Mouse (Mus musculus): ENCODE measurements around the gene Fermt3.

The Fermt3 gene

GRCm38 (mm10) chr19:6974211-6975205 is 44.8 kb downstream of the Fermt3 start, which contains the start of gene Ppp1r14b:
Gene Ppp1r14b (plus strand): TSS chr19:6974968.
- peak; percentile 75 for DNase-seq (ENCODE audit: low read depth, low spot score)
- 0 out of 2 replicates have a peak, but pooled peaks cover 1% of the 10 kb centered on the region for H3K36me3 ChIP-seq (ENCODE audit: control insufficient read depth, insufficient read depth, low read length, poor library complexity, severe bottlenecking)

GRCm38 (mm10) chr19:6973581-6974190 is 45.6 kb downstream of the Fermt3 start:
- Histone ChIP-seq H3K27me3 (ENCODE audit: control insufficient read depth, insufficient read depth, low read length, poor library complexity, severe bottlenecking) (no peaks in the 10 kb centered on the region; the same call in none of the 2 replicates), H3K36me3 (ENCODE audit: control insufficient read depth, insufficient read depth, low read length, poor library complexity, severe bottlenecking) (0 out of 2 replicates have a peak, but pooled peaks cover 1% of the 10 kb centered on the region)
- DNase-seq (ENCODE audit: low read depth, low spot score): no peak

More at GRCm38 (mm10) chr19:6974211-6975205, 44.8 kb downstream of the Fermt3 start, which contains the start of gene Ppp1r14b:
- H3K27me3 ChIP-seq (ENCODE audit: control insufficient read depth, insufficient read depth, low read length, poor library complexity, severe bottlenecking): no peaks in the 10 kb centered on the region; the same call in none of the 2 replicates

- H3K36me3 ChIP-seq (ENCODE audit: control insufficient read depth, insufficient read depth, low read length, poor library complexity, severe bottlenecking): no peaks in the 10 kb centered on the region
- H3K27me3 ChIP-seq (ENCODE audit: control insufficient read depth, insufficient read depth, low read length, poor library complexity, severe bottlenecking): no peaks in the 10 kb centered on the region; the same call in none of the 2 replicates
- DNase-seq (ENCODE audit: low read depth, low spot score): no peak
These were observed 46.9 kb downstream of the Fermt3 start for GRCm38 (mm10) chr19:6972247-6972917.

- H3K27me3 ChIP-seq (ENCODE audit: control insufficient read depth, insufficient read depth, low read length, poor library complexity, severe bottlenecking): no peaks in the 10 kb centered on the region; the same call in none of the 2 replicates
- H3K36me3 ChIP-seq (ENCODE audit: control insufficient read depth, insufficient read depth, low read length, poor library complexity, severe bottlenecking): no peaks in the 10 kb centered on the region
- no peak for DNase-seq (ENCODE audit: low read depth, low spot score)
These were observed 47.6 kb downstream of the Fermt3 start for GRCm38 (mm10) chr19:6971644-6972043.

GRCm38 (mm10) chr19:6970460-6971085 is 48.7 kb downstream of the Fermt3 start:
- no peak for DNase-seq (ENCODE audit: low read depth, low spot score)
- H3K27me3 ChIP-seq (ENCODE audit: control insufficient read depth, insufficient read depth, low read length, poor library complexity, severe bottlenecking): no peaks in the 10 kb centered on the region; the same call in none of the 2 replicates
- H3K36me3 ChIP-seq (ENCODE audit: control insufficient read depth, insufficient read depth, low read length, poor library complexity, severe bottlenecking): no peaks in the 10 kb centered on the region

DNA sequence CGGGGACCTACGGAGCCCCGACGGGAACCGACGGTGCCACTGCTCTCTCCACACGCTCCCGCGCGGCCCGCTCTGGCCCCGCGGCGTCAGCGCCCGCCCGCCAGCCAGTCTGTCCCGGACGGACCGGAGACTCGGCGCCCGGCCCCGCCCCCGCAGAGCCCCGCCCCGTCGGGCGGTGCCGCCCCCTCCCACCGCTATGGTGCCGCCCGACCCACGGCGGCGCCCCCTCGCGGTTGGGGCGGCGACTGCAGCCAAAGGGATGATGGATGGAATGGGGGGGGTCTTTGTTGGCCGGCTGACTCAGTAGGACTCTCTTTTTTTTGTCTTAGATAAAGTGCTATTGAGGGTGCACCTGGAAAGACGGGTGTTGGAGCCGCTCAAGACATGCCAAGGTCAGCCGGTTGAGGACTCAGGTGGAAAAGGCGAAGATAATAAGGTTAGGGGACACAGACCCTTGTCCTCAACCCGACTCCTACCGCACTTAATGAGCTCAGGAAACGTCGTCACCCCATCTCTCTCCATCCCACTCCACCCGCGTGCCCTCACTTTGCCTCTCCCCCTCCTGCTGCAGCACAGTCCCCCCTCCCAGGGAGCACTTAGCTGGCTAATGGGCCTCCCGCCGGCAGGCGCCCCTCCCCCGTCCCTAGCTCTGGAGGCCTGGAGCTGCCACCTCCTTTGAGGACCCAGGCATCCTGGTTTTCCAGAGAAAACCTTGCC is 49.4 kb downstream of the Fermt3 start:
- no peaks in the 10 kb centered on the region; the same call in none of the 2 replicates for H3K27me3 ChIP-seq (ENCODE audit: control insufficient read depth, insufficient read depth, low read length, poor library complexity, severe bottlenecking)
- peak; percentile 85 for DNase-seq (ENCODE audit: low read depth, low spot score)
- H3K36me3 ChIP-seq (ENCODE audit: control insufficient read depth, insufficient read depth, low read length, poor library complexity, severe bottlenecking): no peaks in the 10 kb centered on the region

DNA sequence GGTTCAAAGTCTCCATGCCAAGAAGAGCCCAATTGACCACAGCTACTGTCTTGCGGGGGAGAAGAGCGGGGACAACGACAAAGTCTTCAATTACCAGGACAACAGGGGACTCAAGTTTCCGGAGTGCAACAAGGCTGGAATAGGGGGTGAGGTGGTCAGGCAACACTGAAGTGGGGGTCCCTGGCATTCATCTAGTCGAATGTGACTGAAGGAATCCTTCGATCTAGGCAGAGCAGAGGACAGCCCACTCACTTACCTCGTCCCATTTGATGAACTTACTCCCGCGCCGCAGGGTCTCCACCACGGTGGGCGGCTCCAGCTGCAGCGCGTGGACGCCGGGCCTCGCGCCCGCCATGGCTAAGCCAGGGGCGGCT is 50.0 kb downstream of the Fermt3 start:
- no peaks in the 10 kb centered on the region for H3K36me3 ChIP-seq (ENCODE audit: control insufficient read depth, insufficient read depth, low read length, poor library complexity, severe bottlenecking)
- no peak for DNase-seq (ENCODE audit: low read depth, low spot score)
- no peaks in the 10 kb centered on the region; the same call in none of the 2 replicates for H3K27me3 ChIP-seq (ENCODE audit: control insufficient read depth, insufficient read depth, low read length, poor library complexity, severe bottlenecking)

DNA sequence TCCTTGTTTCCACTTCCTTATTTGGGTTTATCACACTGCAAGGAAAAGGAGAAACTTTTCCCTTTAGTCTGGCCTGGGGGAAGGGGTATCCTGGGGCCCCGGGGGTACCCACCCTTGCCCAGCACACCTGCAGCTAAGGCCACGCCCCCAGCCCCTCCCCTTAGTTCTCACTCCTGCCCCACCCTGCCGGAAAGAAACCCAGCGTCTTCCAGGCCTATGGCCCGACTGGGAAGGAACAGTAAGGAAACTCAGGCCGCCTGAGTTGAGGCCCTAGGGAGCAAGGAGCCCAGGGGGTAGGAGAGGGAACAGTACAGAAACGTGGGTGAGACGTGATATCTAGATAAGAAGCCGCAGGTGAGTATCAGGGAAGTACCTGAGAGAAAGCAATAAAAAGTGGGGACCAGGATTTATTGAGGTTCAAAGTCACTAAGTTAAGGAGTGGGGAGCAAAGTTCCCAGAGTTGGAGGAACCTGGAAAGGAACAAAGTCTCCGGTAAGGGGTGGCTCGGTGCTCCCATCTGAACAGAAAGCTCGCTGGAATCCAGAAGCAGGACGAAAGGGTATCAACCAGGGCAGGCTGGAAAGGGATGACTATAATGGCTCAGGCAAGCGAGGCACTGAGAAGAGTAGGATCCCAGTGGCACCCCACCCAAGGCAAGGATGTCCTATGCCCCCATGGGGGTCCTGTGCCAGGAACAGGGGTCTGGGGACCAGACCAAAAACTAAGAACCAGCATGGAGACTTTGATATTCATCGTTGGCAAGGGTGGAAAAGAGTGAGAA is 50.6 kb downstream of the Fermt3 start:
- no peak for DNase-seq (ENCODE audit: low read depth, low spot score)
- Histone ChIP-seq H3K27me3 (ENCODE audit: control insufficient read depth, insufficient read depth, low read length, poor library complexity, severe bottlenecking) (no peaks in the 10 kb centered on the region; the same call in none of the 2 replicates), H3K36me3 (ENCODE audit: control insufficient read depth, insufficient read depth, low read length, poor library complexity, severe bottlenecking) (peaks cover 1% of the 10 kb centered on the region; the same call in 1 of the 2 replicates)

DNA sequence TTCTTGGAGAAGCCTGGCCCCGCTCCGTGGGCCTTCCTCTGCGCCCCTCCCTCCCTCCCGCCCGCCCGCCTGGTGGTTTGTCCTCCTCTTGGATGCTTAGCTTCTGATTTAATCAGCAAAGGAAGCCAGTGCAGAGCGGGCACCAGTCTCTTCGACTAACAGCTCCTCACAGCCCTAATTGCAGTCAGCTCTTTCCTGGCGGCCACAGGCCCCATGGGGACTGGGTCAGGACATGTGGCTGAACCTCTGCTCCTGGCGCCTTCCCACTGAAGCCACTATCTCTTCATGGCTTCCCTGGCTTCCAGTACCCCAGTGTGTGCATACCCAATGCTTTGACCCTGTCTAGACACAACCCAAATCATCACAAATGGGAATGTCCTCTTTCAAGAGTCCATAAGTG is 62.8 kb downstream of the Fermt3 start:
- Histone ChIP-seq H3K36me3 (ENCODE audit: control insufficient read depth, insufficient read depth, low read length, poor library complexity, severe bottlenecking) (no peaks in the 10 kb centered on the region), H3K27me3 (ENCODE audit: control insufficient read depth, insufficient read depth, low read length, poor library complexity, severe bottlenecking) (no peaks in the 10 kb centered on the region)
- no peak for DNase-seq (ENCODE audit: low read depth, low spot score)

DNA sequence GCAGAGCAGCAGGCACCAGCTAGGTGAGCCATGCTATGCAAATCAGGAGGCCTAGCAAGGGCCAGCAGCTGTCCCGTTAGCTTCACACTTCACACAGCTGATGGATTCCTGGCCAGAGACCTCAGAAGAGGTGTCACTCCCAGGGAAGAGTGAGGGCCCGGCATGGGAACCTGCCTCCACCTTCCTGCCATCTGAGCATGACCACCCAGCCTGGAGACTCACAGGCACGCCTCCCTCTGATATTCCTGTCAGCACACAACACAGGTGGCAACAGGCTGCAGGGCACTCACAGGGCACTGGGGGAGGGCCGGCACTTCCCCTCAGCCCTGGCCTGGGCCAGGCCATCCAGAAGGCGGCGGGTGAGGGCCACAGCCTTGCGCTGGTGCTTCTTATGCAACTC is 63.8 kb downstream of the Fermt3 start:
- H3K27me3 ChIP-seq (ENCODE audit: control insufficient read depth, insufficient read depth, low read length, poor library complexity, severe bottlenecking): no peaks in the 10 kb centered on the region
- no peak for DNase-seq (ENCODE audit: low read depth, low spot score)
- H3K36me3 ChIP-seq (ENCODE audit: control insufficient read depth, insufficient read depth, low read length, poor library complexity, severe bottlenecking): no peaks in the 10 kb centered on the region

DNA sequence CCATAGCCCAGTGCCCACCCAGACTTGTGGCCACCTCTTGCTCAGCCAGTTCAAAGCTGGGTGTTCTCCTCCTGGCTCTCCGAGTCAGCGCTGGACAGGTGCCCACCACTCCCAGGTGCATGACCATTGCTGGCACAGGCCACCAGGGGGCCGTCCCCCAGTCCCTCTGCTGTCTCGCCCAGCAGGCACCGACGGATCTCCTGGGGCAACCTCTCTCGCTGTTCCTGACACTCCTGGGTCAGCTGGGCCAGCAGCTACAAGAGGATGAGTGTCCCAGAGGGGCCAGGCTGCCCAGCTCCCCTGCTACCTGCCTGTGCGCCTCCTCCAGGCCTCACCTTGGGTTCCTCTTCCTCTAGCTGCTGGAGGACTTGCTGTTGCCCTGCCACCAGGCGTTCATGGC is 65.2 kb downstream of the Fermt3 start:
- Histone ChIP-seq H3K36me3 (ENCODE audit: control insufficient read depth, insufficient read depth, low read length, poor library complexity, severe bottlenecking) (no peaks in the 10 kb centered on the region), H3K27me3 (ENCODE audit: control insufficient read depth, insufficient read depth, low read length, poor library complexity, severe bottlenecking) (no peaks in the 10 kb centered on the region)
- peak; percentile 56 for DNase-seq (ENCODE audit: low read depth, low spot score)

GRCm38 (mm10) chr19:6952712-6953037 is 66.6 kb downstream of the Fermt3 start:
- H3K36me3 ChIP-seq (ENCODE audit: control insufficient read depth, insufficient read depth, low read length, poor library complexity, severe bottlenecking): no peaks in the 10 kb centered on the region
- H3K27me3 ChIP-seq (ENCODE audit: control insufficient read depth, insufficient read depth, low read length, poor library complexity, severe bottlenecking): no peaks in the 10 kb centered on the region
- DNase-seq (ENCODE audit: low read depth, low spot score): no peak

- DNase-seq (ENCODE audit: low read depth, low spot score): peak; percentile 30
These were observed 67.1 kb downstream of the Fermt3 start for GRCm38 (mm10) chr19:6951994-6952711.

More at GRCm38 (mm10) chr19:6951994-6952711, 67.1 kb downstream of the Fermt3 start:
- no peaks in the 10 kb centered on the region for H3K36me3 ChIP-seq (ENCODE audit: control insufficient read depth, insufficient read depth, low read length, poor library complexity, severe bottlenecking)
- no peaks in the 10 kb centered on the region for H3K27me3 ChIP-seq (ENCODE audit: control insufficient read depth, insufficient read depth, low read length, poor library complexity, severe bottlenecking)

Measured in splenic B cell, adult 2 months (primary cell).